Mouse (Mus musculus): ENCODE data around the gene Klf5. TPM values are rescaled to one million over a fixed set of nuclear protein-coding genes. Genes with fewer than 3 reads are reported as not detected.

The Klf5 gene
- total RNA-seq, 2 experiments from 2014 or later, result 3.1 to 3.3 TPM

DNA sequence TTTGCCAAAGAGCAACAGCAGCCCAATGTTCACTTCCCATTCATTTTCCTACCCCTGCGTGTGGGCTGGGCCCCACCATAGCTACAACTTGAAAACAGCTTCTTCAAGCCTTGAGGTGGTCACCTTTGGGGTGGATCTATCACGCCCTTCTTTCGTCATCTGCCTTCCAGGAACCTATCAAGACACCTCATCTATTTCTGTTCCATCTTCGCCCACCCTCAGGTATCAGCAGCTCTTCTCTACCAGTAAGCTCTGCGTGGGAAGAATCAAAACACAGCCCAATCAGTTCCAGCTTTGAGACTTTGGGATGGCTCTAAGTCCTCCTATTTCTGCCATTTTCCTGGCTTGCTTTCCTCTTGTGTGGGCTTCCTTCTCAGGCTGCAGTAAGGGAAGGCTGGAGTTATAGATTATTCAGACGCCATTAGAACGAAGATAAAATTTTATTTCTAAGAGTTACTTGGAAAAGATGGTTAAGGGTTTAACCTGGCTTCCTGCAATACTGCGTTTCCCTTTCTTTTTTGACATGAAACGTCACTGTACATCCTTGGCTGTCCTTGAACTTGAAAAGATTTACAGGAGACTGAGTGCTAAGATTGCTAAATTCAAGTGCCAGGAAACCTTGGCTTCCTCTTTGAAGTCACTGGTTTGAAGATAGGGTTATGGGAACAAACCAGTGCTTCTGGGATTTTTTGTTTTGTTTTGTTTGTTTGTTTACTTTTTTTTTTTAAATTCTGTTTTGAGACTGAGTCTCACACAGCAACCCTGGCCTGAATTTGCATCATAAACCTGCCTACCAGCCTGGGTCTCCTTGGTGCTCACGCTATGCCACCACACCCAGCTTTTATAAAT lies 56.5 kb downstream of the Klf5 start:
- ATAC-seq (replicated peaks; ENCODE audit: low FRiP score, low TSS enrichment, poor library complexity, severe bottlenecking), result no peak

DNA sequence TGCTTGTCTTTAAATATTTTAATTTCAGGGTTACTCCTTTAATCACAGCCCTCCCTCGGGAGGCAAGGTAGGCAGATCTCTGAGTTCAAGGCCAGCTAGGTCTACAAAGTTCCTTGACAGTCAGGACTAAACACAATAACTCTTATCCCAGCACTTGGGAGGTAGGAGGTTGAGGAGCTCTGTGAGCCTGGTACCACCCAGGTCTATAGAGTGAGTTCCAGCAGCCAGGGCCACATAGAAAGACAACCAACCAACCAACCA lies 57.0 kb downstream of the Klf5 start:
- no peak for ATAC-seq (replicated peaks; ENCODE audit: low FRiP score, low TSS enrichment, poor library complexity, severe bottlenecking)

DNA sequence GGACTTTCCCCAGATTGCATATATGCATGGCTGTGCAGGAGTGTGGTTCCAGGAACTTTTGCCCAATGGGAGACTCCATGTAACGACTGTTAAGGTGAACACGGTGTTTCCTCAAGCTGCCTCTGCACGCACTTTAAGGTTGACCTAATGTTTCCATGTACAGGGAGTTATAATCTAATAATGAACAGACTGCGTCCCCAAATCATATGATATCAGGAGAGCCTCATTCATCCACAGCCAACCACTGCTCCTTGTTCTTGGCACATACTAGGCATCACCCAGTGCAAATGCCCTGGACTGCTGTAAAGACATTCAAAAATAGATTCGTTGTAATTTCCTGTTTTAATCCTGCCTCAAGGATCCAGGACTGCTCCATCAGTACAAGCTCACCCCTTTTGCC lies 64.5 kb downstream of the Klf5 start:
- no peak for ATAC-seq (replicated peaks; ENCODE audit: low FRiP score, low TSS enrichment, poor library complexity, severe bottlenecking)

DNA sequence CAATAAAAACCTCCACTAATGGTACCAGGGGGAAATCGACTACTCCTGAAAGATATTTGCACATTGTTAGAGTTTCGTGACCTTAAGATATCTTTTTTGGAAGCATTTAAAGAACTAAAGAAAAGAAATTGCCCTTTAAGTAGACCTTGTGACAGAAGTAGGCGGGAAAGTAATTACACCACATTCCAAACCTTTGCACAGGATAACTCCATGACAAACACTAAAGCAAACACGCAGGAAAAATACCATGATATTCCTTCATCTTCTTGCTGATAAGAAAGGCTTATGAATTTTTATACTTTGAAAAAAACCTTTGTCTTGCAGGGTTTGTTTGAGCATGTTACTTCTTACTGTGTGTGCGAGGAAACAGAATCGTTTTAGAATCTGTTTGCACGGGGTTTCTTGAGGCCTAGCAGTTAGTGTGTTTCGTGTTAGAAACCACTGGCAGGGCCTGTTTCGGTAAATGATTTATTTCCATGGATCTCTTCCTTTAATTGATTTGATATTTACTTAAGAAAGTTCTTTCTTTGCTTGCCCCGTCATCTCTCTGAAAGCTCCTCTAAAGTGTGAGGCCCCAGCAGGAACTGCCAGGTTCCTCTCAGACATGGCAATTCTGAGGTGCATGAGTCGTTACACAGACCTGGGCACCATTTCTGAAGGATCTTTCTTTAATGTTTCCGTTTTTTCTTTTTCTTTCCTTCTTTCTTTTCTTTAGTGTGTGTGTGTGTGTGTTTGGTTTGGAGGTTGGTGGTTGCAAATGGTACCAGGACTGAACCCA lies 65.7 kb downstream of the Klf5 start:
- no peak for ATAC-seq (replicated peaks; ENCODE audit: low FRiP score, low TSS enrichment, poor library complexity, severe bottlenecking)

Other genes starting within 250 kb of the Klf5 start
- 22.5 and 26.2 TPM in 2 replicates for gene Pibf1, start 199.3 kb upstream of the Klf5 start, total RNA-seq (2014; fragmentation: Nextera tagmentation)
- 41.6 and 57.4 TPM in 2 replicates for gene Pibf1, start 199.3 kb upstream of the Klf5 start, total RNA-seq (2017)
- gene Dis3, start 198.9 kb upstream of the Klf5 start, total RNA-seq (2014; fragmentation: Nextera tagmentation), result 62.6 and 63.2 TPM in 2 replicates
- 63.8 and 121 TPM in 2 replicates for gene Dis3, start 198.9 kb upstream of the Klf5 start, total RNA-seq (2017)